Mouse (Mus musculus) liver, adult 2 months (tissue): ENCODE data around the gene Tm6sf1.

ENCODE experiments used
- CTCF ChIP-seq: fragments of 200-500 bp; IDR thresholded peaks from 2 replicates; pipeline ENCODE4 v1.5.1; 2011; ENCODE audit warnings: low read depth, low read length, control low read depth
- POLR2A ChIP-seq: fragments of 200-500 bp; IDR thresholded peaks from 2 replicates; pipeline ENCODE4 v1.6.1; 2011; ENCODE audit warnings: low read length, control low read depth; ENCODE audit not compliant: insufficient read depth; ENCODE audit errors: extremely low read depth

GRCm38 (mm10) chr7:81843903-81844302, 14.9 kb upstream of the Tm6sf1 start:
- TF ChIP-seq POLR2A, result no peak
- no peak for TF ChIP-seq CTCF
